Mouse (Mus musculus): ENCODE results near the gene Mdk.

DNA sequence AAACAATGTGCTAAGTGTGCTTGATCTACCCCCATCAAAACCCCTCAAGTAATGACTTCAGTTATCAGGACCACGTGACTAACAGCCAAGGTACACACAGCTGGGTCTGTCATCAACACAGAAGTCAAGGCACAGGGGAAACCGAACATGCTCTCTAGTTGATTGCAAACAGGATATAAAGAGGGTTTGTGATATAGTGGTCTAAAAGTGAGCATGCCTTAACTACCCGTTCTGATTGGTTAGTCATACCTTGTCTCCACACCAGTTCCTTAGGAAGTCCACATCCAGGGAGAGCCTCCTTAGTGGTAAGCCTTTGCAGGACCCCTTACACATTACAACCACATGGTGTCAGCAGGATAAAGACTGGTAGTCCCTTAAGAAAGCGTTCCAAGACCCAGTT lies 12.0 kb downstream of the Mdk start:
- no peak for TF ChIP-seq POLR2A (IDR thresholded peaks at IDR 0.05; ENCODE audit: low read depth, low read length)
- TF ChIP-seq CTCF (IDR thresholded peaks at IDR 0.05; ENCODE audit: extremely low read depth, insufficient read depth, insufficient read length, insufficient replicate concordance): no peak
